ENCODE assay signal across 9 mouse cellular contexts in the genomic region with DNA sequence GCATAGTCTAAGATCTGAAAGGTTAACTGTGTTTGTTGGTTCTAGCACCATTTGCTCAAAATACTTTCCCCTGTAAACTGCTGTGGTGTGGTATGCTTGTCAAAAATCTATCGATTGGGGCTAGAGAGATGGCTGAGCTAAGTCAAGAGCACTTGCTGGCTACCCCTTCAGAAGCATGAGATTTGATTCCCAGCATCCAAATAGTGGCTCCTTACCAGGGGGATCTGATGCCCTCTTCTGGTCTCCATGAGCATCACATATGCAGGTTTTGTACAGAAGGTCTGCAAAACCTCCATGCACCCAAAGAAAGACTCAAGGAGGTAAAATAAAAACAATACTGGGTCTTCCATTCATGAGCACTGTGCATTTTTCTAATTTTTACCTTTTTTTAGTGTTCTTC. TPM values are rescaled to one million over a fixed set of nuclear protein-coding genes. Genes with fewer than 3 reads are reported as not detected.
DNase-seq lines count a peak whose midpoint lies in the region; ATAC-seq and TF ChIP-seq lines count a peak whose summit lies in the region.
"Had no signal": no experiment of that assay in that cellular context is flagged by ENCODE, and none has a peak within 500 bp of the region (broad histone marks: within the 10 kb centered on the region; RNA-seq: fewer than 3 reads in every experiment).

No protein-coding gene starts in this region.

- peak; percentile 57 for DNase-seq in layer of hippocampus, adult 11-12 months (ENCODE audit: low spot score)
- DNase-seq in layer of hippocampus, postnatal 36 days: no peak
- no peak for DNase-seq in CH12.LX (ENCODE audit: extremely low read depth)
- peak; percentile 60 for DNase-seq in adrenal gland, postnatal 14 days
- DNase-seq in embryonic facial prominence, embryonic 11.5 days (ENCODE audit: low spot score): peak; percentile 75
- DNase-seq in left cerebral cortex, adult 2 months (ENCODE audit: extremely low spot score in 1 of 2, low spot score in 2 of 2): peak; percentile 24 to 40
- DNase-seq in right cerebral cortex, postnatal 25 days: peak; percentile 14

- no peak for TF ChIP-seq POLR2A in CH12.LX (IDR thresholded peaks at IDR 0.05; ENCODE audit: low read depth, low read length)

- H3K4me1 ChIP-seq in CH12.LX (ENCODE audit: control insufficient read depth in 1 of 2, insufficient read depth in 2 of 2): peaks cover 7 to 17% of the 10 kb centered on the region in 2 experiments
- H3K4me1 ChIP-seq in embryonic facial prominence, embryonic 11.5 days (ENCODE audit: control insufficient read depth, insufficient read depth, low read length): peaks cover 2% of the 10 kb centered on the region; the same call in 1 of the 2 replicates

- in situ Hi-C loops in CH12.LX (cut with MboI; ENCODE audit: low pct_ligation_motif_present, low pct_unique_long_range_greater_than_20kb, low sequenced_read_pairs): no loop called here

- peak; percentile 46 to 71; a peak in 3 of 4 replicates for TF ChIP-seq CTCF in CH12.LX (conservative IDR thresholded peaks at IDR 0.05 in 1 of 2, IDR thresholded peaks at IDR 0.05 in 1 of 2; ENCODE audit: low read depth in 2 of 2, low read length in 2 of 2)
- TF ChIP-seq CTCF in left cerebral cortex, adult 2 months (IDR thresholded peaks at IDR 0.05): peak; percentile 77

- TF ChIP-seq EP300 in CH12.LX (IDR thresholded peaks at IDR 0.05; ENCODE audit: low read length): no peak

- no peak overlapping the region for H3K4me3 ChIP-seq in CH12.LX (replicated peaks in 1 of 3; ENCODE audit: low read depth in 2 of 3, low read length in 2 of 3, poor library complexity in 1 of 3)
- H3K4me3 ChIP-seq in embryonic facial prominence, embryonic 11.5 days (ENCODE audit: low read depth, low read length): no peak overlapping the region
- H3K4me3 ChIP-seq in left cerebral cortex, adult 2 months: no peak overlapping the region

- H3K27ac ChIP-seq in CH12.LX (ENCODE audit: insufficient read depth, low read depth): no peak overlapping the region
- no peak overlapping the region for H3K27ac ChIP-seq in embryonic facial prominence, embryonic 11.5 days (replicated peaks; ENCODE audit: low read depth, low read length)
- no peak overlapping the region for H3K27ac ChIP-seq in left cerebral cortex, adult 2 months
- H3K27ac ChIP-seq: liver, embryonic 15.5 days had no signal

- H3K9me3 ChIP-seq in CH12.LX (replicated peaks; ENCODE audit: low read length): no peaks in the 10 kb centered on the region
- no peaks in the 10 kb centered on the region for H3K9me3 ChIP-seq in embryonic facial prominence, embryonic 11.5 days (replicated peaks; ENCODE audit: control insufficient read depth, low read length)
- H3K9me3 ChIP-seq: liver, embryonic 15.5 days had no signal

- peaks cover 7 to 12% of the 10 kb centered on the region in 2 experiments for H3K36me3 ChIP-seq in CH12.LX (replicated peaks in 1 of 2; ENCODE audit: control insufficient read depth in 1 of 2, insufficient read depth in 1 of 2, low read length in 1 of 2)
- H3K36me3 ChIP-seq in embryonic facial prominence, embryonic 11.5 days (replicated peaks; ENCODE audit: control insufficient read depth, insufficient read depth, low read depth, low read length): no peaks in the 10 kb centered on the region
- H3K36me3 ChIP-seq: liver, embryonic 15.5 days had no signal

- 14% methylated on average over 1 of the region's 1 CpGs for WGBS in embryonic facial prominence, embryonic 11.5 days

- no peak overlapping the region for H3K9ac ChIP-seq in CH12.LX (ENCODE audit: insufficient read depth, low read depth)
- H3K9ac ChIP-seq in embryonic facial prominence, embryonic 11.5 days (replicated peaks; ENCODE audit: low read length): no peak overlapping the region
- H3K9ac ChIP-seq: liver, embryonic 15.5 days had no signal

- intact Hi-C loops in left cerebral cortex, adult 2 months (cut with DNase I): loop anchor here (5.0 kb wide), 2 partner anchors 301 to 534 kb away; a partner anchor contains a TSS

- no peaks in the 10 kb centered on the region for H3K27me3 ChIP-seq in CH12.LX (replicated peaks)
- H3K27me3 ChIP-seq in embryonic facial prominence, embryonic 11.5 days (ENCODE audit: control insufficient read depth, insufficient read depth, low read length): no peaks in the 10 kb centered on the region
- H3K27me3 ChIP-seq: liver, embryonic 15.5 days had no signal

- dilution Hi-C loops in CH12.LX (cut with MboI; ENCODE audit: extremely low pct_ligation_motif_present, extremely low pct_unique_long_range_greater_than_20kb, low sequenced_read_pairs): no loop called here

- 0 out of 2 replicates have a peak overlapping the region, but pooled peaks have one; percentile 76 for H3K4me2 ChIP-seq in CH12.LX (ENCODE audit: insufficient read depth, low read depth, poor library complexity, severe bottlenecking)
- no peak overlapping the region for H3K4me2 ChIP-seq in embryonic facial prominence, embryonic 11.5 days (ENCODE audit: low read depth, low read length)

- no peak for ATAC-seq in embryonic facial prominence, embryonic 11.5 days (replicated peaks; ENCODE audit: insufficient number of reproducible peaks, low FRiP score, low TSS enrichment, low read depth)
- ATAC-seq in activated CD4-positive, CD25-positive, alpha-beta regulatory T cell, adult 4 months: no peak

- TF ChIP-seq RAD21 in CH12.LX (IDR thresholded peaks at IDR 0.05; ENCODE audit: low read depth, low read length): peak; percentile 54

- H3K79me2 ChIP-seq in CH12.LX (replicated peaks; ENCODE audit: control insufficient read depth, extremely low read depth, insufficient read depth, poor library complexity, severe bottlenecking): peaks cover 20% of the 10 kb centered on the region

TF ChIP-seq in CH12.LX, 34 proteins besides CTCF, POLR2A, EP300 and RAD21 (continues in another document):
- TF ChIP-seq MYC (IDR thresholded peaks at IDR 0.05; ENCODE audit: low read depth, low read length): no peak
- 0 out of 2 replicates have a peak, but pooled peaks have one; percentile 22 for TF ChIP-seq IRF4 (IDR thresholded peaks at IDR 0.05; ENCODE audit: low read depth, low read length)
- no peak for TF ChIP-seq MXI1 (IDR thresholded peaks at IDR 0.05; ENCODE audit: low read depth, low read length)
- TF ChIP-seq CHD2 (IDR thresholded peaks at IDR 0.05; ENCODE audit: low read length): 0 out of 2 replicates have a peak, but pooled peaks have one; percentile 17
- TF ChIP-seq SMC3 (IDR thresholded peaks at IDR 0.05; ENCODE audit: low read depth, low read length): peak; percentile 56
- TF ChIP-seq CHD1 (IDR thresholded peaks at IDR 0.05; ENCODE audit: low read depth, low read length): no peak
- TF ChIP-seq BHLHE40 (IDR thresholded peaks at IDR 0.05; ENCODE audit: low read depth, low read length): peak; percentile 23; the same call in 1 of the 2 replicates
- TF ChIP-seq JUND (conservative IDR thresholded peaks at IDR 0.05; ENCODE audit: low read depth, low read length): no peak; the same call in 1 of the 2 replicates
- no peak for TF ChIP-seq GABPA (IDR thresholded peaks at IDR 0.05; ENCODE audit: insufficient replicate concordance, low read depth, low read length)
- TF ChIP-seq ZKSCAN1 (IDR thresholded peaks at IDR 0.05; ENCODE audit: borderline replicate concordance, low read depth, low read length): no peak
- TF ChIP-seq MAZ (IDR thresholded peaks at IDR 0.05; ENCODE audit: low read depth, low read length): no peak
- no peak for TF ChIP-seq ETS1 (conservative IDR thresholded peaks at IDR 0.05; ENCODE audit: low read depth, low read length)
- TF ChIP-seq MAX (IDR thresholded peaks at IDR 0.05; ENCODE audit: low read length): peak; percentile 49; the same call in 1 of the 2 replicates
- no peak for TF ChIP-seq KAT2A (IDR thresholded peaks at IDR 0.05; ENCODE audit: insufficient replicate concordance, low read length)

RNA-seq across cellular contexts. Expression of a gene that starts 1.7 kb away (rescaled TPM):
- total RNA-seq in layer of hippocampus, postnatal 36 days (2021): 10 to 100 TPM; 43.2 to 46.8 TPM
- 14.2 and 17.1 TPM in 2 replicates for total RNA-seq in CH12.LX (2012; rRNA removed)
- 33.5 and 37.6 TPM in 2 replicates for total RNA-seq in CH12.LX (2014; rRNA removed)
- polyA plus RNA-seq in CH12.LX (2012; ENCODE audit: insufficient read length, low read depth): 32.3 and 32.5 TPM in 2 replicates
- total RNA-seq in adrenal gland, postnatal 14 days (2021): 49.3 and 53.0 TPM in 2 replicates
- polyA plus RNA-seq in embryonic facial prominence, embryonic 11.5 days (2014; fragmentation: Nextera tagmentation; extraction: Ambion mirVana): 95.0 and 101 TPM in 2 replicates
- total RNA-seq in left cerebral cortex, adult 2 months (2021): 10 to 100 TPM; 46.9 to 47.4 TPM
- 10 to 100 TPM; 68.8 to 72.1 TPM for polyA plus RNA-seq in activated CD4-positive, CD25-positive, alpha-beta regulatory T cell, adult 4 months (2017; shearing (Covaris generic))

RNA-seq across cellular contexts. Expression of a gene that starts 38.7 kb away (rescaled TPM):
- 10 to 100 TPM; 25.2 to 26.6 TPM for total RNA-seq in layer of hippocampus, postnatal 36 days (2021)
- 41.5 and 45.7 TPM in 2 replicates for total RNA-seq in CH12.LX (2012; rRNA removed)
- total RNA-seq in CH12.LX (2014; rRNA removed): 69.3 and 69.5 TPM in 2 replicates
- polyA plus RNA-seq in CH12.LX (2012; ENCODE audit: insufficient read length, low read depth): 62.0 and 62.7 TPM in 2 replicates
- total RNA-seq in adrenal gland, postnatal 14 days (2021): 38.7 and 41.9 TPM in 2 replicates
- 30.3 and 31.2 TPM in 2 replicates for polyA plus RNA-seq in embryonic facial prominence, embryonic 11.5 days (2014; fragmentation: Nextera tagmentation; extraction: Ambion mirVana)
- total RNA-seq in left cerebral cortex, adult 2 months (2021): 10 to 100 TPM; 21.8 to 24.8 TPM
- polyA plus RNA-seq in activated CD4-positive, CD25-positive, alpha-beta regulatory T cell, adult 4 months (2017; shearing (Covaris generic)): 1 to 10 TPM; 9.0 to 10.0 TPM

RNA-seq across cellular contexts. Expression of a gene that starts 39.0 kb away (rescaled TPM):
- total RNA-seq in layer of hippocampus, postnatal 36 days (2021): 1 to 10 TPM; 1.2 to 1.3 TPM
- total RNA-seq in CH12.LX (2012; rRNA removed) (0.68 and 0.97 TPM in 2 replicates), CH12.LX (2014; rRNA removed) (0.32 and 0.39 TPM in 2 replicates)
- 0.14 and 0.27 TPM in 2 replicates for polyA plus RNA-seq in CH12.LX (2012; ENCODE audit: insufficient read length, low read depth)
- total RNA-seq in adrenal gland, postnatal 14 days (2021): 0.41 and 0.60 TPM in 2 replicates
- 0.89 and 1.2 TPM in 2 replicates for polyA plus RNA-seq in embryonic facial prominence, embryonic 11.5 days (2014; fragmentation: Nextera tagmentation; extraction: Ambion mirVana)
- 1 to 10 TPM; 1.1 to 1.4 TPM for total RNA-seq in left cerebral cortex, adult 2 months (2021)
- polyA plus RNA-seq in activated CD4-positive, CD25-positive, alpha-beta regulatory T cell, adult 4 months (2017; shearing (Covaris generic)): not detected

RNA-seq across cellular contexts. Expression of a gene that starts 39.0 kb away (rescaled TPM):
- total RNA-seq in layer of hippocampus, postnatal 36 days (2021): 1 to 10 TPM; 8.4 to 8.5 TPM
- total RNA-seq in CH12.LX (2012; rRNA removed): 334 and 519 TPM in 2 replicates
- 516 and 530 TPM in 2 replicates for total RNA-seq in CH12.LX (2014; rRNA removed)
- polyA plus RNA-seq in CH12.LX (2012; ENCODE audit: insufficient read length, low read depth): 154 and 189 TPM in 2 replicates
- 41.1 and 64.5 TPM in 2 replicates for total RNA-seq in adrenal gland, postnatal 14 days (2021)
- polyA plus RNA-seq in embryonic facial prominence, embryonic 11.5 days (2014; fragmentation: Nextera tagmentation; extraction: Ambion mirVana): 4.1 and 6.9 TPM in 2 replicates
- total RNA-seq in left cerebral cortex, adult 2 months (2021): 1 to 10 TPM; 7.1 to 9.7 TPM
- 1,000 to 10,000 TPM; 1,983 to 1,991 TPM for polyA plus RNA-seq in activated CD4-positive, CD25-positive, alpha-beta regulatory T cell, adult 4 months (2017; shearing (Covaris generic))

Comparison
In these comparisons a context has a peak if more than half of its experiments do, and no peak if none do; other contexts are left out.
1. DNase-seq: peak in layer of hippocampus, adult 11-12 months (single experiment), adrenal gland, postnatal 14 days (single experiment), embryonic facial prominence, embryonic 11.5 days (single experiment), left cerebral cortex, adult 2 months (2 of 2) and right cerebral cortex, postnatal 25 days (single experiment); none in layer of hippocampus, postnatal 36 days (0 of 2) and CH12.LX (single experiment).